Mouse (Mus musculus): ENCODE data around the gene Mipep.

The Mipep gene

DNA sequence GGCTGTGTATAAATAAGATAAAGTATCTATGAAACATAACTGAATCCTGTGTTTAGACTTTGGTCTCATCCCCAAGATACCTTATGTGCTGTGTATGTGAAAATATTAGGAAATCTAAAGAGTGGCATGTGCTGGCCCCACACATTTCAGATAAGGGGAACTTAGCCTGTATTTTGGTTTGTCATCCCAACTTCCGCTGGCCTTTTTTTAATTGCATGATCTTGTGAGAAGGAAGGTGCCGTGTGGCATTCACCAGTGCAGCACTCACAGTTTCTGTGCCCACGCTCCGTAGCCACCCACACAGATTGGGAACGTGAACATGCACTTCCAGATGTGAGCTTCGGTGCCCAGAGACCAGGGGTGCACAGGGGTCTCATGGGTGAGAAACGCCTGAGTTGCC, 26.7 kb upstream of the Mipep start:
- no peak for DNase-seq

DNA sequence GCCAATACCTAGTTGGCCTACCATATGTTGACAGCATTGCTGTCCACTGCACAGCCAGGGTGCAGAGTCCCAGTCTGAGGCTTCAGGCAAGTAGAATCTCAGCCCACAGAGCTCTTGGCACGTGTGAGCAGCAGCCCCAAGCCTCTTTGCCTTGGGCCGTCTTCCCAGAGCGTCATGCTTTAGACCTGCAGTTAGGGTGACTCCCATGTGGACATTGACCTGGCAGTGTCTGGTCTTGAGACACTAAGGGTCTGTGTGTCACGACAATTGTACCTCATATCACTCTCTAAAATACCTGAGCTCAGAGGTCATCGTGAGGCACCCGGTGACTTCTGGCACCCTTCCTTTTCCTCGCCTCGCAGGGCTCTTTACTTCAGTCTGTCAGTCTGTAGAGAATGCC, 25.3 kb upstream of the Mipep start:
- DNase-seq, result no peak

DNA sequence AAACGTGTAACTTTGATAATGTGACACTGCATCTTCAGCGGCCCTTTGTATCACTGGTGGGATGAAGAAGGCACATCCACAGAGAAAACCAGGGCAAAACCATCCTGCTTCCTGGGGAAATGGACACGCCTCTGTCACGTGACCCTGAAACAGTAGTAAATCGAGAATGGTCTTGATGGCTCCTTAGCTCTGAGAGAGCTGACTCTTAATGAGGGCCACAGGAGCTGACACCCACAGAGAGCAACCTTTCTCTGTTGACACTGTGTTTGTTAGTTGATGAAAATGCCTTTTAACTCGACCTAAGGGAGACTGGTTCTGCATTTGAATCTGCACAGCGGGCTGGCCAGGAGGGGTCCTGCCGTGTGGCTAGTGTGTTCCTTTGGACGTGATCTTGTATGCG, 22.6 kb upstream of the Mipep start:
- DNase-seq, result no peak

DNA sequence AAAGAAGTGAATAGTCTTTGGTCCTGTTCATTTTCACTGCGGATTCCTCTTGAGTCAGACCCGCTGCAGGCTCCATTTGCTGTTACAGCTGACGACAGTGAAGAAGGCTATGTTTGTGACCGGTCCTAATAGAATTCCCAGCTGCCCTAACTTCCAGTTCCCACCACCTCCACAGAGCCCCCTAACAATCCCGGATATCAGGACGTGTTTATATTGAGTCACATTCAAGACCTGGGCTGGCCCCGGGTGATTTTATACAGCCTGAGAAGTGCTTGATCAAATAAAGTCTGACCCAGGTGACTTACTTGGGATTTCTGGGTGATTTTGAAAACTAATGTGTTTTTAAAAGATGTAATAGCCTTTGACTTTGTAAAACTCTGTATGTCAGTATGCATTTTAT, 21.6 kb upstream of the Mipep start:
- DNase-seq, result no peak

DNA sequence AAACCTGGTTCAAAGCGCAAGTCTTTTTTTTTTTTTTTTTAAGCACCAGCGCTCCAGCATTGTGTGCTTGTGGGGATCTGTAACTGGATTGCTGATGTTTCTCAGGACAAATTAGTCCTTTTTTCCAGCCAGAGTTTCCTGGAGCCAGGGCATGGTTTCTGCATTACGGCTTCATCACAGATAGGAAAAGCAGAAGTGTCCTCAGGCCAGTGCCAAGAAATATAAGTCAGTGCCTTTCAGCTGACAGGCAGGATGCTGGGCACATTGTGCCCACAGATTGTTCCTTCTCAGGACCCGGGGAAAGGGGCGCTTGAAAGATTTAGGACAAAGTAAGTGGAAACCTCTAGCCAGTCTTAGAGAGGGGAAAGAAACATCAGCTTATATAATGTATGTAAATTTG, 20.6 kb upstream of the Mipep start:
- no peak for DNase-seq

DNA sequence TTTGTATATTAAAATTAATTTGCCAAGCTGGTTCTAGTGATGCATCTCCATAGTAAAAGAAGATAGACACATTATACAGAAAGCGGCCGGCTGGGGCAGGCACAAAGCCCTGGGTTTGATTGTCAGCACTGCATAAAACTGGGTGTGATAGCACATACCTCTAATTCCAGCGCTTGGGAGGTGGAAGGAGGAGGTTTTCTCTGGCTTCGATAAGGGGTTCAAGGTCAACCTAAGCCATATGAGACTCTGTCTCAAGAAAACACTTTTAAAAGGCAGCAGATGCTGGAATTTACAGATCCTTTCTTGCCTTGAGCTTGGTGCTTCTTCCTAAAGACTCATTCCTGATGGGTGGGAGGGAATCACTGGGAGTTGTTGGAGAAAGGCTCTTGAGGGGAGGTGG, 19.8 kb upstream of the Mipep start:
- no peak for DNase-seq

DNA sequence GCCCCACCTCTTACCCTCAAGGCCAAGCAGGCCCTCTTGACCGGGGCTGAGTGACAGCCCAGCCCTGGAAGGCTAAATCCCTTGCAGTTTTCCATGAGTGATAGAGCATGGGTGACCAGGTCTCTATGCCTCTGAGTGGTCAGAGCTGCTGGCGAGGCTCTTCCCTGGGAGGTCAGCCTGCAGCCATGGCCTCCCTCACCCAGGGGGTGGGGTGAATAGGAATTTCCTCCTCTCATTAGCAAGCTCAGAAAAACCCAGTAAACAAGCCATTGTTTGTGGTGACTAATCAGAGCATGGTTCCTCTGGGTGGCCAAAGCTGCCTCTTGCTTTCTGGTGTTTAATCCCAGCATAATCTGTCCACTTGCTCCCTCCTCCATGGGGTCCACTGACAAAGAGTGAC, 19.3 kb upstream of the Mipep start:
- DNase-seq, result no peak

DNA sequence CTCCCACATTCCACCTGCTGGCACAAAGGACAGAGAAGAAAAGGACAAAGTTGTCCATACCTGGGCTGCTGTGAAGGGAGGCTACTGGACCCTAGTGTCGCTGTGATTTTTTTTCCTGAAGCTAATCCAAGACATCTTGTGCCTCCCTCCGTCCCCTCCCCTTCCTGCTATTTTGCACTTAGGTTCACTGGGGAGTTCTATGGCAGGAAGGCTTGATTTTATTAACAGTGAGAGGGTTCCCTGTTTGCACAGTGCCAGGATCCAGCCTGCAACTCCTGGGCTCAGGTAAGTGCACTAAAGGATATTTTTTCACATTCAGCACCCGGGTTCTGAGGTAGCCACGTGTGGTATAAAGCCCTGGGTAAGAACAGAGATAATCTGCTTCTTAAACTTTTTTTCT, 16.5 kb upstream of the Mipep start, which contains the start of gene C1qtnf9:
Gene C1qtnf9, plus strand, starts transcription at position 251 of the 400 bp plus-strand sequence.
- no peak for DNase-seq

DNA sequence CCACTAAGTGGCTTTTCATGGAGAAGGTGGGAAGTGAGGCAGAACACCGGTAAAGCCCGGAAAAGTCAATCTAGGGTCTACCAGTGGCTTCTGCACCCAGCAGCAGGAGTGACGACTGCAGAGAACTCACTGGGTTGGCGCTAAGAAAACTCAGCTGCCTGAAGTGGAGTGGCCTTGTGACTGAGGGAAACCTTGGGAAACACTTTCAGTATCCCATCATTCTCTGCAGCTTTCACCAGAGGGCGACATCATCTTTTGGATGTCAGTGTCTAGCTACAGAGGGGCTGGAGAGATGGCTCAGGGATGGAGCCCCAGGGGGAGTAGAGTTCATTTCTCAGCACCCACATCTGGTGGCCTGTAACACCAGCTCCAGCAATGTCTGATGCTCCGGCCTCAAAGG, 15.0 kb upstream of the Mipep start:
- no peak for DNase-seq

DNA sequence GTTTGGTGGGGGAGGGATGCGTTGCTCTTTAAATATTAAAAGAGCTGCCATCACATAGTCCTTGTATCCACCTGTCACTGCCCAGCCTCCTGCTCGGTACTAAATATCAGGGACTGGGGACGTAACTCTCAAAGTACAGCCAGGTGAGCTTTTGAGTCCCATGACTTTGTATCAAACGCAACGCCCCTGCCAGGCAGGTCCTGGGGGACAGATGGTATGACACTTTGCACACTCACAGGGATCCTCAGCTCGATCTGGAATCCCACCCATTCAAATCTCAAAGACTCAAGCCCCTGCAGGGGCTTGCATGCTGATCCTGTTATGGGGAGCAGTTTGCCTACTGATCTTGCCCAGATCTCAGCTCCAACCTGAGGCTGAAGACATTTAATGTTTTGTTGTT, 13.8 kb upstream of the Mipep start:
- no peak for DNase-seq

DNA sequence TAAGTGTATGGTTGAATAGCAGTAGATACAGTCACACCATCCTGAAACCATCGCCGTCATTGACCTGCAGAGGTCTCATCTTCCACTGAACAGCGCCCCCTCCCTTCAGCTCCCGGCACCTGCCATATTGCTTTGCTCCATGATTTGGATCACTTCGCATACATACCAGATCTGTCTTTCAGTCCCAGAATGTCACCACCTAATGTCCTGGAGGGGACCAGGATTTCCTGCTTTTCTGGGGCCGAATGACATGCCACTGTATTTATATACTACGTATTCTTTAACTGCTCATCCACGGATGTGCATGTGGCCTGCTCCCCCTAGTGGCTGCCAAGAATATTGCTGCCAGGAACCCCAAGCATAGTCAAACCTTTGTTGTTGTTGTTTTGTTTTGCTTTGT, 13.3 kb upstream of the Mipep start:
- peak; percentile 82 for DNase-seq

DNA sequence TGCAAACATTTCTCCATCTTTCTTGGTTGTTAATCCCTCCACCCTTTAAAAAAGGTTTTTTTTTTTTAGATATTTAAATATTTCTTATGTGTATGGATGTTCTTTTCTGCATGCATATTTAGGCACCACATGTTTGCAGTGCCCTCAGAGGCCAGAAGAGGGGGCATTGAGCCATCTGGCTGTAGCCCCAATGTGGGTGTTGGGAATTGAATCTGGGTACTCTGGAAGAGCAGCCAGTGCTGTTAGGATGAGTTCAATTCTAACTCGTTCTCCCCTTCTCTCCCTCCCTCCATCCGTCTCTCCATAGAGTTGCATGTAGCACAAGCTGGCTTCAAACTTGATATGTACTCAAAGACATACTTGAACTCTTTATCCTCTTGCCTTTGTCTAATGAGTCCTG, 10.9 kb upstream of the Mipep start:
- DNase-seq, result no peak

DNA sequence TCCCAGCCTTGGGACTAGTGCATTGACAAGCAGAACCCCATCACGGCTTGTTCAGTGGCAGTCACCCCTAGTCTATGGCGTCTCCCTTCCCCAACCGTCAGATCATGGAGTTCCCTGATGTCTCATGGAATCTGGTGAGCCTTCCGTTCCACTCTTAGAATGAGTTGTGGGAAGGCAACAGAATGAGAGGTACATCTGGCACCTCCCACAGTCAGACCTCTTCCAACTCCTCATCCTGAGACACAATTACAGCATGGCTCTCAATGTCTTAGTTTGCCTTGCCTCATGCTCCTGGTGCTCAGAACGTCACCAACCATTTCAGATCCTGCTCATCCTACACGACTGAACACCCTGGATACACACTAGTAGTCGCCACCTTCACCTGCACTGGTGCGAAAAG, 7.9 kb upstream of the Mipep start:
- no peak for DNase-seq

DNA sequence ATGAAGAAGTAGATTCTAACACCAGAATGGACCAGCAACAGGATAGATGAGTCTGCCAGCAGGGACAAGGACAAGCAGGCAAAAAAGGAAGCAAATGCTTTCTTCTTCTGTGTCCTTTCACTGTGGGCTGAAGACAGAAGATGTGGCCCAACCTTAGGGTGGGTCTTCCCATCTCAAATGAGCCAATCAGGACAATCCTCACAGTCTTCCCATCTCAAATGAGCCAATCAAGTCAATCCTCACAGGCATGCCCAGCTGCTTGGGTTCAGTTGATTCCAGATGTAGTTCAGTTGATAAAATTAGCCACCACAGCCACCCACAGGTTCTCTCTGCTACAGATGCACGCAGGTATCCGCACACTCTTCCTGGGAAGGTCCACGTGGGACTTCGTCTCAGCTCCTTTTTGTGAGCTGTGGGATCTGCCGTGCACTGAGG, 6.9 kb upstream of the Mipep start:
- no peak for DNase-seq

DNA sequence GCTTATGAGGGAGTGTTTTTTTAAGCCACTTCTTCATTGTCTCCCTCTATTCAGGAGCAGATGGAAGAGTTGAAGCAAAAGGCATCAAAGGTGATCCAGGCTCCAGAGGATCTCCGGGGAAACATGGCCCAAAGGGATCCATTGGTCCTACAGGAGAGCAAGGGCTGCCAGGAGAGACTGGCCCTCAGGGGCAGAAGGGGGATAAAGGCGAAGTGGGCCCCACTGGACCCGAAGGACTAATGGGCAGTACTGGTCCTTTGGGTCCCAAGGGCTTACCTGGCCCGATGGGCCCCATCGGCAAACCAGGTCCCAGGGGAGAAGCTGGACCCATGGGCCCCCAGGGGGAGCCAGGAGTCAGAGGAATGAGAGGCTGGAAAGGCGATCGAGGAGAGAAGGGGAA, 5.2 kb upstream of the Mipep start:
- no peak for DNase-seq

DNA sequence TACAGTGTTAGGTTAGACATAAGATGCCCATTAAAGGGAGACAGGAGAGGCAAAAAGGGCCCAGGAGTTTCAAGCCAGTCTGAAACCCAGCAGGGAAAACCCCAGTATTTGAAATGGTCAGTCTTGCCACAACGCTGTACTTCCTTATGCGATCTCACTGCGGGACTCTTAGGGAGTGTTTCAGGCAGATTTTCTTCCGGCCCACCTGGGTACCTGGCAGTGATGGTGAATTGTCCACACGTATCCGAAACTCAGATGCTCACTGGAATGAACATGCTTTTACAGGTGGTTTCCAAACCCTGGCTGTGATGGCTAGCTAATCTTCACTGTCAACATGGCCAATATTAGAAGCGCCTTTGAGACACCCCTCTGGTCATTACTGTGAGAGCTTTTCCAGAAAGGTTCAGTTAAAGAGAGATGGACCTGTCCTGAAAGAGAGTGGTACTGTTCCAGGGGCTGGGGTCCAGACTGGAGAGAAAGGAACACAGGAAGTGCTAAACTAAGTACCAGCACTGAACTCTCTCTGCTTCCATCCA, 2.2 kb upstream of the Mipep start:
- no peak for DNase-seq

DNA sequence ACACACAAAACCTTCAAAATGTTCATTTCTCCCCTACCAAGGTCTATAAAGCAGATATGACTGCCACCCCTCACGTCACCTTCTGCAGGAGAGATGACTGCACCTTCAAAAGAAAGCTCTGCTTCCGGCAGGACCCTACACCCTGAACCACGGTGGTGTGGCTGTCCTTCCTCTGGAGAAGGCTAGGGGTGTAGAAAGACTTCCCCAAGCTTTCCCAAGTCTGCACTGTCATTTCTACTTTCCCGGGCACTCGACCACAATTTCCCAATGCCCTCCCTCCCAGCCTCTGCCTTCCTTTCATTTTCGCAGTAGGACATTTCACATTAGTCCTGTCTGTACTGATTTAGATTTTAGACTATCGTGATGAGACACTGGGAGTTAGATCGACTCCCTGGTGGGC, 1.2 kb upstream of the Mipep start:
- no peak for DNase-seq

DNA sequence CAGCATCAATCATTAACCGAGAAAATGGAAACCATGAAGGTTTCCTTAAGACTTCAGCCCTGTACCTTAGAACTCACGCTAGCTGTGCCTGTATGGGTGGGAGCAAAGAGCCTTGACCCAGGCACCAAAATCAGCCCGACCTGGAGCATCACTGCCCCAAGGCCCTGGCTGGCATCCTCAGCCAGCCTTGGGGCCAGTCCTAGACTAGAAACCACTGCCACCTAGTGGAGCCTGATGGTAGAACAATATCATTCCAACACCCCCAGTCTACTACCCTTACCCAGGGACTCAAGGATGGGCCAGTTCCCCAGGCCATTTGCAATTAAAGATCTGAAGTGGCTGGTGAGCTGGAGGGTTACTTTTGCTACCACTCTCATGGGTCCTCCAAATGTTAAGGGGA, 5.7 kb downstream of the Mipep start:
- DNase-seq, result peak; percentile 61

DNA sequence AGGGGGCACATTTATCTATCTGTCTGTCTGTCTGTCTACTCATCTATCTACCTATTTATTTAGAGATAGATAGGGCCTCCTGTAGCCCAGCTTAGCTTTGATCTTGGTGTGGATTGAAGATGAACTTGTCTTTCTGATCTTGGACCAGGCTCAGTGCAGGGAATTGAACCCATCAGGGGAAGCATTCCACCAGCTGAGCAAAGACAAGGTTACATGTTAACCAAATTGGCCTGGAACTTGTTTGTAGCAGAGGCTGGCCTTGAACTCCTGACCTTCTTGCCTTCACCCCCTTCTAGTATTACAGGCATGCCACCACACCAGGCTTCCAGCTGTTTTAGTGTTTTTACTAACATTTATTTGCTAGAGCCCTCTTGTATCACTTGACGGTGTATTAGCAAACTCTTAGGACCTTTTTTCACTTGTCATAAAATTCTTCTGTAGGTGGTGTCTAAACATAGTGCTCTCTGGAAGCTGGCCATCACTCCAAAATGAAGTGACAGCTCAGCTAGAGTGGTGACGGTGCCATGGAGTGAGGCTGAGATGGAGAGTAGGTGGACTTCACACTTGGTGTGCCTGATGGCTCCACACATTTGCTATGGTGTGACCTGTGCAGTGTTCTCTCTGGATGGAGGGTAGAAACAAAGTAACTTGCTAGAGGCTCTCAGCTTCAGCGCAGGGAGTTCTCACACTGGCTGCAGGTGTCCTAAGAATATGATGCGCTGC, 12.4 kb downstream of the Mipep start:
- DNase-seq, result no peak

DNA sequence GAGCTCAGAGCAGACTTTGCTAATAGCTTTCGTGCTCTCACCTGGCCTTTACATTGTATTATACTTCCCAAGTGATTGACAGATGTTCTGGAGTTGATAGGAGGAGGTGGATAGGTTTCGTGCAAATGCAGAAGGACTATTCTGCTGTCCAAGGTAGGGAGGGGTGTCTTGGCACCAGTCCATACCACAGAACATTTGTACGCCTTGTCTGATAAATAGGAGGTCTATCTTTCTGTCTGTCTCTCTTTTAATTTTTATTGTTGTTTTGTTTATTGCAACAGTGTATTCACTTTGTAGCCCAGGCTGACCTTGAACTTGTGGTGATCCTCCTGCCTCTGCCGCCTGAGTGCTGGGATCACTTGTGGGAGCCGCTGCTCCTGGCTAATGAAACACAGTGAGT, 13.2 kb downstream of the Mipep start:
- DNase-seq, result no peak

DNA sequence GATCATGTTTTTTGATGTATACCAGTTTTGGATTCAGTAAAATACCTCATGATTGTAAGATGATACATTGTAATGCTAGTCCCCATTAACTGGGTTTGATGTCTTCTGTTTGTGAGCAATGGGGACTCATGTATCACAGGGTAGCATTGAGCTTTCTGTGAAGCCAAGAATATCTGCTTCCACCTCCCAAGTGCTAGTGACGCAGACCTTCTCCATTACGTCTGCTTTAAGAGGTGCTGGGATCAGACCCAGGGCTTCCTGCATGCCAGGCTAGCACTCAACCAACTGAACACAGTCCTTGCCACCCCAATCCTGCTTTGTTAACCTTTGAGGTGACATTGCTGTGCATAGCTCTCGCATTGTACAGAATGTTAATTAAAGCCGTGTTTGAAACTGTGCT, 14.3 kb downstream of the Mipep start:
- DNase-seq, result no peak

DNA sequence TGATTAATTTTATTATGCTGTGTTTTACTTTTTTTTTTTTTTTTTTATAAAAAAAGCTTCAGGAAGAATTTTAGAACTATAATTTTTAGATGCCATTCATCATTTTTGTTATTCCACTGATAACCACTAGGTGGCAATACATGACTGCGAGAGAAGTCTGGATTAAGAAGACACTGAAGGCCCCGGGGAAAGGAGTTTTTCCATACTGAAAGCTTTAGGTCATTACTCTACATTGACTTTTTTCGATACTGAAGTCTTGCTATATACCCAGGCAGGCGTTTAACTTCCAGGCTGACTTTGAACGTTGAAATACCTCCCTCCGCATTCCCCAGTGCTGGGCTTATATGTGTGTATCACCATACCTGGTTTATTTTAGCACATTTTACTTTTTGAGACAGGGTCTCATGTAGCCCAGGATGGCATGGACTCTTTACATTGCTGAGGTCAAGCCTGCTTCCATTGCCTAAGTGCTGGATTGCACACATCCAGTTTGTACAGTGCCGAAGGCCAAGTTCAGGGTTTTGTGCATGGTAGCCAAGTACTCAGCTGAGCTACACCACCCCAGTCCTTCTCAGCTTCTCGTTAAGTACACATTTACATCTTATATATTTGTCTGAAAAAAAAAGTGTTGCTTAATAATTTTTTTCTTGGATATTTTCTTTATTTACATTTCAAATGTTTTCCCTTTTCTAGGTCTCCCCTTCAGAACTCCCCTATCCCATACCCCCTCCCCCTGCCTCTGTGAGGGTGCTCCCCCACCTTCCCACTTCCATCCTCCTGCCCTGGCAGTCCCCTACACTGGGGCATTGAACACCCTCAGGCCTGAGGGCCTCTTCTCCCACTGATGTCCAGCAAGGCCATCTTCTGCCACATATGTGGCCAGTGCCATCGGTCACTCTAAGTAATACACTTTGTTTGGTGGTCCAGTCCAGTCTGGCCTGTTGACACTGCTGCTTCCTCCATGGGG, 15.7 kb downstream of the Mipep start:
- no peak for DNase-seq

DNA sequence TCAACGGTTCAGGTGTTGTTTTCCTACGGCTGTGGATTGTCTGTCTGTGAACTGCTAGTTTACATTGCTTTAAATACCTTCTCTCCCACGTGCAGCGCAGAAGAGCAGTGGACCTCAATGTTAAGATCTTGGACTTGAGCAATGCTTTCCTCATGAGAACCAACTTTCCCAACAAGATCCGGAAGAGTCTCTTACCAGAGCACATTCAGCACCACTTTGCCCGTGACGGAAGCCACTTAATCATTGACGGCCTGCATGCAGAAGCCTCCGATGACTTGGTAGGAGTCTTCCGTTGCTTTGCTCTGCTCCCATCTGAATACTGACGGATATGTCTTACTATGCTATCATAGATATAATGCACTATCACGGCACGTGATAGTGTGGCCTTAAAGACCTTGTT, 17.7 kb downstream of the Mipep start:
- DNase-seq, result no peak

DNA sequence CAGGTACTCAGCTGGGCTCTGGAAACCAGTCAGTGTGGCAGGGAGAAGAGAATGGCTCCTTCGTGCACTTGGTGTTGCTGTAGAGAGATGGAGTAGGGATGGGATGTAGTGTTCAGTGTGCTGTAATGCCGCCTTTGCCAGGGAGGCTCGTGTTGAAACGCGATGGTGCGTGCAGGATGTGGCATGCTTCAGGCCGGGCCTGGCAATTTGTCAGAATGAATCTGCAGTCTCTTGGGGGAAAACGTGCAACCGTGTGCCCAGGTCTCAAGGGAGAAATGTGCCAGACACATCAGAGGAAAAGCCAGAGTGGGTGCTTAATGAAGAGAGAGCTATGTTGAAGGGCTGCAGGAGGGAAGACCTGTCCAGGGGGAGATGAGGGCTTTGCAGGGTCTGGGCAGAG, 20.6 kb downstream of the Mipep start:
- no peak for DNase-seq

All from cerebellum, adult 8-10 months (tissue).